Mouse (Mus musculus) splenic B cell, adult 2 months (primary cell): Measurements from ENCODE around the gene Gm17455.

Source experiments
- DNase-seq: peaks from one replicate; pipeline ENCODE4 v3.0.0-alpha.2; 2011; ENCODE audit warnings: low read depth, low spot score
- H3K27me3 ChIP-seq: 2 replicates; pipeline ENCODE4 v1.6.1; 2012; ENCODE audit warnings: mild to moderate bottlenecking, low read length, moderate library complexity, mixed read lengths; ENCODE audit not compliant: control insufficient read depth, poor library complexity, insufficient read depth, severe bottlenecking
- H3K36me3 ChIP-seq: 2 replicates; pipeline ENCODE4 v1.6.1; 2012; ENCODE audit warnings: mild to moderate bottlenecking, low read length, moderate library complexity, mixed read lengths; ENCODE audit not compliant: control insufficient read depth, poor library complexity, insufficient read depth, severe bottlenecking

Gm17455 gene

DNA sequence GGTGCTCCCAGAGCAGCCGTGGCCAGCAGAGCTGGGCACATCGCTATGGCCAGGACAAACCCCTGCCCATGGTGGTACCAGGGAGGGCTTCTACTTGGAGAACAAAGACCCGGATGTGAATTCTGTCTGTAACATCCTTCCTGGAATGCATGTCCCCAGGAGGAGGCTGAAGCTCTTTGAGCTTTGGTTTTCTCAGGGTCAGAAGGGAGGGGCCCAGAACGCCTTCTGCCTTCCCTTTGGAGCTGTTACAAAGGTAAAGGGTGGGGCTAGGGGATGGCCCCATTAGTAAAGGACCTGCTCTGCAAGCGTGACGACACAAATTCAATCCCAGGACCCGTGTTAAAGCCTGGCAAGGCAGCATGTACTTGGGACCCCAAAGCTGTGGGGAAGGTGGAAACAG, 23.2 kb downstream of the Gm17455 start:
- H3K27me3 ChIP-seq = no peaks in the 10 kb centered on the region
- no peak for DNase-seq
- H3K36me3 ChIP-seq = no peaks in the 10 kb centered on the region

DNA sequence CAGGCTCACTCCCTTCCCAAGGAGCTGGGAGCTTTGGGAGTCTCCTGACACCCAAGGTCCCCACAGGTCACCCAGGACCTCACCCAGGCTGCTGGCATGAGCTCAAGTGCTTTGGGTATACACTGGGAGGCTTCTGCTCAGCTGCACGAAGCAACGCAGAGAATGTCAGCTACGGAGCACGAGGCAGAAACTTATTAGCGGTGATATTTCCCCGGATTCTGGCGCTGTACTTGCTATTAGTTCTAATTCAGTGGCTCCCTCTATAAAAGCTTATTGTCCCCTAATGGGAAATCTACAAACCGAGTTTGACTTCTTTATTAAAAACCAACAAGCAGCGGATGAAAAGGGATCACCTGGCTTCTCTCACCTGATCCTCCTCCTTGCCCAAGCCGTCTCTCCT, 30.5 kb downstream of the Gm17455 start:
- Histone ChIP-seq H3K27me3 (no peaks in the 10 kb centered on the region), H3K36me3 (no peaks in the 10 kb centered on the region)
- no peak for DNase-seq

DNA sequence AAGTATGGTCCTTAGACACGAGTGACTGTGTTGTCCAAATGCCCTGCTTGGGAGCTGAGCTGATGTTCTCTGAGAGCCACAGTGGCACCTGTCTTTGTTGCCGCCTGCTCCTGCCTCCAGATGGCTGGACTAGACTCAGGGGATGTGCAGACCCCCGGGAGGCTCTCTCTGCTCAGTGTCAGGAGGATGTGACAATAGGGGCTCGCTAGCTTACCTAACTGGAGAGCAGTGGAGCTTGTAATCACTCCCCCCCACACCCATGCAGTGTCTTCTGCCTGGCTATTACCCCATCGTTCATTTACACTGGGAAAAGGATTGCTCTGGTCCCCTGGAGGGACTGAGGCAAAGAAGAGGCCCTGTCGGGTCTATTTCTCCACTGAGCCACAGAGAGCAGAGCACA, 31.1 kb downstream of the Gm17455 start:
- no peaks in the 10 kb centered on the region for H3K27me3 ChIP-seq
- no peak for DNase-seq
- no peaks in the 10 kb centered on the region for H3K36me3 ChIP-seq

DNA sequence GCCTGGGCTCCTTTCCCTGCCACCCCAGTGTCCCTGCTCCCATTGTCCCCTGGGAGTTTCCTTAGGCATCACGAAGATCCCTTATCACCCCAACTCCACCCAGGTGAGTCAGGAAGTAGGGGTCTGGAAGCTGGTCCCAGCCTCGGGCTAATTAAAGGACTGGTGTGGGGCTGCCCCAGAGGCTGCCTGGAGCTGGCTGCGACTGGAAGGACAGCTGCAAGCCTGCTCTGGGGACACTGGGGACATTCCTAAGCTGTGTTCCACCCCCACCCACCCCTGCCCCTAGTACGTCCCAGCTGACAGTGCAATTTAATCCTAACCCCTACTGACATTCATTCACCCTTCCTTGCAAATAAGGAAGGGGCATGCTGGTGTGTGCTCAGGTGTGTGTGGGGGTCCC, 33.2 kb downstream of the Gm17455 start:
- H3K36me3 ChIP-seq = no peaks in the 10 kb centered on the region
- DNase-seq = no peak
- H3K27me3 ChIP-seq = no peaks in the 10 kb centered on the region

DNA sequence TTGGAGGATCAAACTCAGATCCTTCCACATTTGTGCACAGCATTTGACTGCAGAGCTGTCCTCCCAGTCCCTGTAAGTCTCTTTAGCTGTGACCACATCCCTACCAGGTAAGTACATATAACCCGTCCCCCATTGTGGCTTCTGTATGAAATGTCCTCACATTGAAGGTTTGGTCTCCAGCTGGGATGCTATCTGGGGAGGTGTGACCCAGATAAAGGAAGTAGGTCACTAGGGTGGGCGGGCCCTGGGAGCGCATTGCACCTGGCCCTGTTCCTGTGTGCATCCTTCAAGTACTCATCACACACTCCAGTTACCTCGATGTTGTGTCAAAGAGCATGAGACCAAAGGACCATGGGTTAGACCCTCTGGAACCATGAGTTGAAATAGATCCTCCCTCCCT, 42.8 kb downstream of the Gm17455 start:
- Histone ChIP-seq H3K36me3 (no peaks in the 10 kb centered on the region), H3K27me3 (no peaks in the 10 kb centered on the region; the same call in 1 of the 2 replicates)
- DNase-seq = no peak

DNA sequence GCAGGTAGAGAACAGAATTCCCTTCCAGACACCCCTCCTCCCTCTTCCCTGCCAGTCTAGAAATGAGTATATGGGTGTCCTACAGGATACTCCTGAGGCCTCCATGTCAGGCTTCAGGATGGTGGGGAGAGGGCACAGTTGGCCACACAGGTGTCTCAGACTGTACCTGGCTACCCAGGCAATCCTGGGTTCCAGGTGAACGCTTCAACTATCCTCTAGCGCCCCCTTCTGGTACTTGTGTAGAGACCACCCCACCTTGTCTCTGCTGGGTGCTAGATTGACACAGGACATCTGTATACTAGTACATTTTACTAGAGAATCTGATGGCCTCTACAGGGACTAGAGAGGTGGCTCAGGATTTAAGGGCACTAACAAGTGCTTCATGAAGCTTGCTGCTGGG, 43.6 kb downstream of the Gm17455 start:
- DNase-seq = peak; percentile 63
- Histone ChIP-seq H3K27me3 (no peaks in the 10 kb centered on the region; the same call in 1 of the 2 replicates), H3K36me3 (no peaks in the 10 kb centered on the region)

DNA sequence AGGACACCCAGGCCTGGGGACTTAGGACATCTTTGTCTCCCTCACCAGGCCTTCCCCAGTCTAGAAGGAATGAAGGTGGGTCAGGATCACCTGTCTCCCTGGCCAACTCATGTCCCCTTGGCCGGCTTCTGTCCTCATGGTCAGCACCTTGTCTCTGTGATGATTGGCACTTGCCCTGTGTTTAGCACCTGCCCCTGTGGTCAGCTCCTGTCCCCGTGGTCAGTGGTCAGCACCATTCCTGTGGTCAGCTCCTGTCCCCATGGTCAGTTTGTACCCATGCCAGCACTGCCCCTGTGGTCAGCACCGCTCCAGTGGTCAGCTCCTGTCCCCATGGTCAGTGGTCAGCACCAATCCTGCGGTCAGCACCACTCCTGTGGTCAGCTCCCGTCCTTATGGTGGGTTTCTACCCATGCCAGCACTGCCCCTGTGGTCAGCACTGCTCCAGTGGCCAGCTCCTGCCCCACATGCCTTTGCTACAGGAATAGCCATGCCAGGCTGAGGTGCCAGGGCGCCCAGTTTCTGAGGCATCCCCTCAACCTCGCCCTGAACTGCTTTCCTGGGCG, 45.6 kb downstream of the Gm17455 start:
- no peak for DNase-seq
- no peaks in the 10 kb centered on the region for H3K36me3 ChIP-seq

DNA sequence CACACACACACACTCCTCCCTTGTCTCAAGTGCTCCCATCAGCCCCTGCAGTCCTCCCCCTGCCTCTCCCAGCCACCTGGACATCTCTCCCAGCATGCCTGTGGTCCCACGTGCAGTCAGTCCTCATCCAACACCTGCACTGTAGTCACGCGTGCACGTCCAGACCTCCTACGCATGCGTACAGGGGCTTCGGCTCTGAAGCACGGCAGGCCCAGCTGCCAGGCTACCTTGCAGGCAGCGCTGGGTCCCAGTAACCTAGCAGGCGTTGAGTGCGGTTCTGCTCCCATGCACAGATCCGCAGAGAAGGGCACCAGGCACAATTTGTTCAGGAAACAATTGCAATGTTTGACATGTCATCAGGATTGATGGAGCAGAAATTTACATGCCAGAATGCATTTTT, 47.7 kb downstream of the Gm17455 start:
- H3K27me3 ChIP-seq = no peaks in the 10 kb centered on the region; the same call in 1 of the 2 replicates
- DNase-seq = no peak
- no peaks in the 10 kb centered on the region for H3K36me3 ChIP-seq

More for the DNA sequence above, 45.6 kb downstream of the Gm17455 start:
- H3K27me3 ChIP-seq = no peaks in the 10 kb centered on the region; the same call in 1 of the 2 replicates
